Comparison of ENCODE assay signal across 8 mouse cellular contexts in the genomic region with DNA sequence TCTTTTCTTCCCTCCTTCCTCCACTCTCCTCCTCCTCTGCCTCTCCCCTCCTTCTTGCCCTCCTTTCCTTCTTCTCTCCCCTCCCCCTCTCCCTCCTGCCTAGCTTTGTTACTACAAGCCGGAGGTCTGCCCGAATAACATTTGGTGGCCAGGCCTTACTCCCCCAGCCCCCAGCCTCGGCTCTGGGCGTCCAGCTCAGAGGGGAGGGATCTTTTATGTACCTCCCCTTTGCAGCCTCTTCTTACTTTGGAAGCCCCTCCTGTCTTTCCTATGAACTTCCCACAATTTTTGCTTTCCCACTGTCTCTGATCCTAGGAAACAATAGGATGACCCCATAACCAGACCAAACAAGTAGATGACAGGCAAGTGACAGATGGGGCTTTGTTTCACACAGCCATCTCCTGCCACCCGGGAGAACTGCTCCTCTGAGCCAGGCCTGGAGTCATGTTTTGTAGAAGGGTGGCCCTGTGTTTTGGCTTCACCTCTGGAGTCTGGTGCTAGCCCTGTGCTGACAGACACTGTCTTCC. TPM values are rescaled to one million over a fixed set of nuclear protein-coding genes. Genes with fewer than 3 reads are reported as not detected.
DNase-seq lines count a peak whose midpoint lies in the region; ATAC-seq and TF ChIP-seq lines count a peak whose summit lies in the region.

No protein-coding gene starts in this region.

- no peak overlapping the region for H3K4me2 ChIP-seq in forebrain, postnatal 0 days (ENCODE audit: low read depth)

- DNase-seq in heart, embryonic 10.5 days (ENCODE audit: low spot score), result no peak
- DNase-seq in heart, adult 11 months, result no peak
- DNase-seq in ES-E14 (ENCODE audit: low read depth, low spot score), result no peak
- DNase-seq in forebrain, postnatal 0 days, result no peak
- DNase-seq in gastrocnemius, postnatal 10 days, result no peak
- DNase-seq in T-cell, adult 2 months (ENCODE audit: low spot score), result no peak

- H3K9me3 ChIP-seq in heart, embryonic 10.5 days, result no peaks in the 10 kb centered on the region
- H3K9me3 ChIP-seq in ES-E14 (ENCODE audit: control insufficient read depth, insufficient read depth, low read depth, low read length), result no peaks in the 10 kb centered on the region
- no peaks in the 10 kb centered on the region for H3K9me3 ChIP-seq in forebrain, postnatal 0 days (ENCODE audit: low read length)

- in situ Hi-C loops in ES-E14 (cut with MboI; ENCODE audit: low sequenced_read_pairs in 2 of 2, unreplicated experiment in 2 of 2), result no loop called here

- 11% methylated on average over 5 of the region's 5 CpGs for WGBS in heart, embryonic 10.5 days
- 9% methylated on average over 5 of the region's 5 CpGs for WGBS in forebrain, postnatal 0 days
- 13% methylated on average over 5 of the region's 5 CpGs for WGBS in macrophage (ENCODE audit: missing documents)

- no peak overlapping the region for H3K9ac ChIP-seq in ES-E14 (ENCODE audit: insufficient read depth, low read depth, low read length, poor library complexity, severe bottlenecking)
- no peak overlapping the region for H3K9ac ChIP-seq in forebrain, postnatal 0 days

- no peak for TF ChIP-seq CTCF in forebrain, postnatal 0 days (IDR thresholded peaks at IDR 0.05; ENCODE audit: low read depth)

- H3K27ac ChIP-seq in heart, embryonic 10.5 days, result peak overlapping the region; percentile 84
- H3K27ac ChIP-seq in ES-E14 (ENCODE audit: insufficient read depth, low read depth, low read length, poor library complexity, severe bottlenecking) (peak overlapping the region; percentile 91), macrophage (peak overlapping the region; percentile 99)
- H3K27ac ChIP-seq in forebrain, postnatal 0 days (ENCODE audit: low read depth, low read length), result 0 out of 2 replicates have a peak overlapping the region, but pooled peaks have one; percentile 4

- ATAC-seq in forebrain, postnatal 0 days, result no peak
- no peak for ATAC-seq in erythroblast, adult 5-6 weeks (replicated peaks; ENCODE audit: low FRiP score, poor library complexity, severe bottlenecking)

- 0 out of 2 replicates have a peak overlapping the region, but pooled peaks have one; percentile 18 for H3K4me3 ChIP-seq in heart, embryonic 10.5 days
- peak overlapping the region; percentile 8 to 28; a peak in 2 of 4 replicates for H3K4me3 ChIP-seq in ES-E14 (ENCODE audit: insufficient read depth in 1 of 2, low read depth in 1 of 2, low read length in 2 of 2, poor library complexity in 1 of 2, severe bottlenecking in 1 of 2)
- H3K4me3 ChIP-seq in forebrain, postnatal 0 days (ENCODE audit: low read depth, low read length), result no peak overlapping the region
- no peak overlapping the region for H3K4me3 ChIP-seq in macrophage (ENCODE audit: inconsistent target)

- peaks cover 82% of the 10 kb centered on the region for H3K79me2 ChIP-seq in macrophage (ENCODE audit: inconsistent target)

- H3K4me1 ChIP-seq in heart, embryonic 10.5 days, result peaks cover 43% of the 10 kb centered on the region
- H3K4me1 ChIP-seq in ES-E14 (ENCODE audit: control insufficient read depth in 2 of 2, insufficient read depth in 2 of 2, low read length in 2 of 2, poor library complexity in 1 of 2), result peaks cover 19 to 44% of the 10 kb centered on the region in 2 experiments
- peaks cover 5% of the 10 kb centered on the region for H3K4me1 ChIP-seq in forebrain, postnatal 0 days (ENCODE audit: insufficient read depth)

- peaks cover 32% of the 10 kb centered on the region for H3K36me3 ChIP-seq in heart, embryonic 10.5 days
- peaks cover 10% of the 10 kb centered on the region for H3K36me3 ChIP-seq in ES-E14 (ENCODE audit: control insufficient read depth, insufficient read depth, low read length, poor library complexity, severe bottlenecking)
- peaks cover 21% of the 10 kb centered on the region for H3K36me3 ChIP-seq in forebrain, postnatal 0 days (ENCODE audit: insufficient read depth)
- peaks cover 11% of the 10 kb centered on the region for H3K36me3 ChIP-seq in macrophage (ENCODE audit: inconsistent target)

- H3K27me3 ChIP-seq in heart, embryonic 10.5 days (ENCODE audit: insufficient read depth, poor library complexity, severe bottlenecking), result no peaks in the 10 kb centered on the region
- no peaks in the 10 kb centered on the region for H3K27me3 ChIP-seq in forebrain, postnatal 0 days (ENCODE audit: insufficient read depth, low read length)

TF ChIP-seq in ES-E14, 5 proteins besides CTCF, POLR2A, EP300 and RAD21:
- TF ChIP-seq HCFC1 (IDR thresholded peaks at IDR 0.05; ENCODE audit: borderline replicate concordance, insufficient read depth, low read length) (no peak), ZNF384 (IDR thresholded peaks at IDR 0.05; ENCODE audit: low read depth, low read length) (no peak), MAFK (IDR thresholded peaks at IDR 0.05; ENCODE audit: insufficient read depth, low read depth, low read length) (no peak), ZC3H11A (IDR thresholded peaks at IDR 0.05; ENCODE audit: borderline replicate concordance, low read depth, low read length) (no peak), CHD2 (IDR thresholded peaks at IDR 0.05; ENCODE audit: low read depth, low read length) (no peak)

RNA-seq across cellular contexts. Expression of a gene that starts 29.6 kb away (rescaled TPM):
- 56.6 and 69.3 TPM in 2 replicates for polyA plus RNA-seq in heart, embryonic 10.5 days (2016; fragmentation: Nextera tagmentation; extraction: Ambion mirVana)
- total RNA-seq in ES-E14 (2012; rRNA removed), result 150 and 231 TPM in 2 replicates
- total RNA-seq in forebrain, postnatal 0 days (2014; rRNA removed), result 72.2 and 101 TPM in 2 replicates
- polyA plus RNA-seq in forebrain, postnatal 0 days (2015; fragmentation: Nextera tagmentation; extraction: Ambion mirVana), result 89.5 and 139 TPM in 2 replicates
- total RNA-seq in macrophage (2018; cell fraction: chromatin; rRNA removed), result 1,000 to 10,000 TPM in 22 of 26 experiments, 100 to 1,000 TPM in 4; 867 to 1,969 (median 1,342) TPM
- total RNA-seq in macrophage (2018; cell fraction: cytosol; rRNA removed), result 100 to 1,000 TPM; 407 to 728 (median 545) TPM
- 1,000 to 10,000 TPM in 22 of 26 experiments, 100 to 1,000 TPM in 4; 893 to 1,549 (median 1,266) TPM for total RNA-seq in macrophage (2018; cell fraction: nucleus; rRNA removed)
- polyA plus RNA-seq in macrophage (2018), result 290 to 451 TPM (median 423 TPM) in 3 replicates
- total RNA-seq in erythroblast, adult 5-6 weeks (2015; ENCODE audit: low replicate concordance), result 12.1 and 15.0 TPM in 2 replicates
- 7.1 and 11.6 TPM in 2 replicates for total RNA-seq in erythroblast, adult 5-6 weeks (2017; ENCODE audit: low replicate concordance)
- 10 to 100 TPM; 43.1 to 64.5 TPM for total RNA-seq in gastrocnemius, postnatal 10 days (2021)

Comparison
In these comparisons a context has a peak if more than half of its experiments do, and no peak if none do; other contexts are left out.
1. H3K27ac ChIP-seq: peak in every context shown above with its lines; median percentile 99 in macrophage; 91 in ES-E14; 84 in heart, embryonic 10.5 days; 4 in forebrain, postnatal 0 days.
2. H3K4me3 ChIP-seq: peak in heart, embryonic 10.5 days (single experiment) and ES-E14 (2 of 2); none in forebrain, postnatal 0 days (single experiment) and macrophage (single experiment).